Mouse (Mus musculus) sigmoid colon, adult 10 weeks (tissue): ENCODE data around the gene Mansc1. TPM values are rescaled to one million over a fixed set of nuclear protein-coding genes. Genes with fewer than 3 reads are reported as not detected.

Source experiments
- polyA plus RNA-seq: library from polyadenylated mRNA; stranded (reverse); fragments of 350-450 nt; fragmentation: Illumina TruSeq; extraction: RNeasy Lipid Tissue Mini Kit (QIAGEN cat#74804); gene quantifications from one replicate; pipeline ENCODE4 v1.2.3, GENCODE M21; 2014; ENCODE audit warnings: low read depth, low replicate concordance

Gene Mansc1
- 56.6 TPM for polyA plus RNA-seq

GRCm38 (mm10) chr6:134631947-134632687, at the start of gene Mansc1:
Gene Mansc1, minus strand, starts transcription at chr6:134632488.

DNA sequence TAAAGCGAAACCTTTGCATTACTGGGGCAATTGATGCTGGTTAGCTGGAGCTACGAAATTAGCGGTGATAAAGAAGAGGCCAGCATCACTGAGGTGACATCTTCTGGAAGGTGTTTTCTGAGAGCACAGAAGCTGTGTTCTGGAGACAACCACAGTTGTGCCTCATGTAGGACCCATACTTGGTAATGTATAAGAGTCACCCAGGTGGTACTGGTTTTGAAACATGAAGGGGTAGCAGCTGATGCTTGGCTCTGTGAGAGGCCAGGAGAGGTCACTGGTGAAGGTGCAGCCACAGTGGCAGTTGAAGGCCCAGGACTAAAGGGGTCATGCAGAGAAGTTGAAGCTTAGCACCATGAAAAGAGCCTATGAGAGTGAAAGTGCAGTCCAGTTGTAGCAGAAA, 6.9 kb upstream of the Mansc1 start, which contains the start of gene Borcs5:
Gene Borcs5, plus strand, starts transcription at position 301 of the 400 bp plus-strand sequence.

DNA sequence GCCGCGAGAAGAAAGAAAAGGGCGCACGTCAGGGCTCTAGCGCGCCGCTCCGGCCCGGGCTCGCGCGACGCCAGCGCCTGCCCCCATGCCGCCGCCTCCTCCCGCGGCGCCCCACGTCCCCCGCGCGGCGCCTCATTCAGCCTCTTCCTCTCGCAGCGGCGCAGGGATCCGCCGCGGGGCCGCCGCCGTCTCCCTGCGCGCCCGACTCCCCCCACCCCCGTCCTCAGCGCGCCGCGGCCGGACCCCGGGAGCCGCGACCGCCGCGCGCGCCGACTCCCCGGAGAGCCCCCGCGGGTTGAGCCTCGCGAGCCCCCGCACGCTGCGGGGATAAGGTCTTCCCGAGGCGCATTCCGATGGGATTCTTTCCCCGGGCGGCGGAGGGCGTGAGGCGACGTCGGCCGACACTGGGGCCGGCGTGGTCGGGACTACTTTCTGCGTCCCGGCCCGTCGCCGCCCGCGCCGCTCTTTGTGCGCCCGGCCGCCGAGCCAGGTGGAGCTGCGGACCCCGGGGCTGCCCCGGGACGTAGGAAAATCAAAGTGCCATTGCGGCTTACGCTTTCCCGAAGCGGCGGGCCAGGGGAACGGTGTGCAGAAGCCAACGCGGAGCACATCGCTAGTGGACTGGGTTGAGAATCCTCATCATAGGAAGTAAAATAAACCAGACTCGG, 65.3 kb downstream of the Mansc1 start, which contains the start of gene Lrp6:
Gene Lrp6, minus strand, starts transcription at position 148 of the 668 bp plus-strand sequence.

Other genes with a start within 250 kb of the Mansc1 start
- gene Bcl2l14, start 236.2 kb downstream of the Mansc1 start, polyA plus RNA-seq: 59.4 TPM
- 177 TPM for gene Lrp6, start 65.5 kb downstream of the Mansc1 start, polyA plus RNA-seq
- 2.0 TPM for gene Borcs5, start 7.0 kb upstream of the Mansc1 start, polyA plus RNA-seq
- 80.7 TPM for gene Dusp16, start 160.1 kb upstream of the Mansc1 start, polyA plus RNA-seq
- 34.6 TPM for gene Crebl2, start 197.7 kb upstream of the Mansc1 start, polyA plus RNA-seq